Mouse (Mus musculus): Measurements from ENCODE around the gene Tigit.

GRCm38 (mm10) chr16:43697772-43698171, 33.8 kb upstream of the Tigit start:
- TF ChIP-seq CTCF (IDR thresholded peaks at IDR 0.05) (no peak), EP300 (IDR thresholded peaks at IDR 0.05; ENCODE audit: insufficient read depth, low read depth, low read length) (no peak), POLR2A (IDR thresholded peaks at IDR 0.05; ENCODE audit: insufficient read depth, low read depth, low read length) (no peak)
